Mouse (Mus musculus): ENCODE measurements around the gene Ifrd1.
"Not testable (repeated sequence)": the region's sequence is repeated elsewhere in the genome, so short reads cannot be mapped to it uniquely, and the experiment has no call there.

Gene Ifrd1

DNA sequence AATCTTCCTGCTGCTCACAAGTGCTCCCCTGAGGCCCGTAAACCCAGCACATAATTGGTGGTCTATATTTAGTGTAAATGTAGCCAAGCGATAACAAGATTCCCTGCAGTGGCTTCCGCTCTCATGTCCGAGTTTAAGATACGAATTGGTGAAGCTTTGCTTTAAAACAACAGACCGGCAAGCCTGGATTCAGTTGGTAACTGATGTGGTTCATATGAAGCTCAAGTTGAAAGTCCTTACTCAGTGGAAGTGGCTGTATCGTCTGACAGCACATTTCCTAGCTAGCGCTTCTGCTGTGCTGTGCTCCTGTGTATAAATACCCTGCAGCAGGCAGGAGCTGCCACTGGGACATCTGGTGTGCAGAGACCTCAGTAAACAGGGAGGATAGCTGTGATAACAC, 49.0 kb downstream of the Ifrd1 start, which contains the start of gene Lsmem1:
Gene Lsmem1 (minus strand): TSS at position 189 of the 400 bp plus-strand sequence.
- no peak for DNase-seq (ENCODE audit: low spot score)

- DNase-seq (ENCODE audit: low spot score), result no peak
These were observed 49.9 kb downstream of the Ifrd1 start for GRCm38 (mm10) chr12:40198427-40198826.

- DNase-seq (ENCODE audit: low spot score), result no peak
These were observed 50.3 kb downstream of the Ifrd1 start for GRCm38 (mm10) chr12:40198019-40198418.

GRCm38 (mm10) chr12:40197511-40197910, 50.8 kb downstream of the Ifrd1 start:
- no peak for DNase-seq (ENCODE audit: low spot score)

GRCm38 (mm10) chr12:40185474-40185873, 62.8 kb downstream of the Ifrd1 start:
- no peak for DNase-seq (ENCODE audit: low spot score)

DNA sequence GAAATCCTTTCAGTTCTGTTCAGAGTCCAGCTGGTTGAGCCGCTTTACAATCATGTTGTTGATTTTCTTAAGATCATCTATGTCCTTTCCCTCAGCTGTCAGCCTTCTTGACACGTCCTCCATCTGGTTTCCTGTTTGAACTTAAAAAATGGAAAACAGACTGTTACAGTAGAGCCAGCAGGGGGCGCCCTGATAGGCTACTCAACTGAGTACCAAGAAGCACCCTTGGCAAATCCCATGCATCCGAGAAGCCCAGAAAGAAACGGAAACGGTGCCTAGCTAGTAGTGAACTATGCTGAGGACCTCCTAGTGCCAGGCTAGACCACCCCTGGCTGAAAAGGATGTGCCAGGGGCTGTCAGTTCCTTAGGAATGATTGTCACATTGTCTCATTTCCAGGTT, 71.2 kb downstream of the Ifrd1 start:
- no peak for DNase-seq (ENCODE audit: low spot score)

- DNase-seq (ENCODE audit: low spot score), result no peak
These were observed 72.1 kb downstream of the Ifrd1 start for GRCm38 (mm10) chr12:40176158-40176557.

DNA sequence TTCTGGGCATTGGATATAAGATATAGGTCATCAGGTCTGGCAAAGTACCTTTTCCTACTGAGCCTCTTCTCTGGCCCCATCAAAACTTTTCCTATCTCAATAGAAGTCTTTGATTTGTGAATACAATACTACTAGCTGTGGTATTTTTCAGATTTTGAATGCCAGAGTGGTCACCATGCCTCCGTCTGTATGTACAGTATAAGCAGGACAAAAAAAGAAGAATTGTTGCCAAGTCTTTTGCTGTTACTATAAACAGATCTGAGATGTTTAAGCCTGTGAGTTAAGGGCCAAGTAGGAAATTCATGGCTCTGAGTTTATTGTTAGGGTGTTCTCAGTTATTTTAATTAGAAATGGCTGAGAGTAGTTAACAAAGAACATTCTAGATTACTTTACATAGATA, 73.1 kb downstream of the Ifrd1 start:
- DNase-seq (ENCODE audit: low spot score), result not testable (repeated sequence)

- DNase-seq (ENCODE audit: low spot score), result no peak
These were observed 76.7 kb downstream of the Ifrd1 start for GRCm38 (mm10) chr12:40171637-40172036.

- DNase-seq (ENCODE audit: low spot score), result no peak
These were observed 78.6 kb downstream of the Ifrd1 start for GRCm38 (mm10) chr12:40169675-40170074.

GRCm38 (mm10) chr12:40164621-40165020, 83.7 kb downstream of the Ifrd1 start:
- DNase-seq (ENCODE audit: low spot score), result no peak

DNA sequence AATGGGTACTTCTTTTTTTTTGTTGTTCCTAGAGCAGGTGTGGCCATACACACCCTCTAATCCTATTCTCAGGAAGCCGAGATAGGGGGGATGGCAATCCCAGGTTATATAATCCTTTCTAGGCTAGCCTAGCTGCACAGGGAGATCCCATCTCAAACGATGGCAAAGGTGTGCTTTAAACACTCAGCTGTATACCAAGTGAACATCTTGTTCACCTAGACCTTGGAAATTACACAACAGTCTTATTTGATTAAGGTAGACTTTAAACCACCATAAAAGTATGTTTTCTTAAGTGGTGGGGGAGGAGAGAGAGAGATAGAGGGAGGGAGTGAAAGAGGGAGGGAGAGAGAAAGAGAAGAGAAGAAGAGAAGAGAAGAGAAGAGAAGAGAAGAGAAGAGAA, 87.5 kb downstream of the Ifrd1 start:
- DNase-seq (ENCODE audit: low spot score), result no peak

DNA sequence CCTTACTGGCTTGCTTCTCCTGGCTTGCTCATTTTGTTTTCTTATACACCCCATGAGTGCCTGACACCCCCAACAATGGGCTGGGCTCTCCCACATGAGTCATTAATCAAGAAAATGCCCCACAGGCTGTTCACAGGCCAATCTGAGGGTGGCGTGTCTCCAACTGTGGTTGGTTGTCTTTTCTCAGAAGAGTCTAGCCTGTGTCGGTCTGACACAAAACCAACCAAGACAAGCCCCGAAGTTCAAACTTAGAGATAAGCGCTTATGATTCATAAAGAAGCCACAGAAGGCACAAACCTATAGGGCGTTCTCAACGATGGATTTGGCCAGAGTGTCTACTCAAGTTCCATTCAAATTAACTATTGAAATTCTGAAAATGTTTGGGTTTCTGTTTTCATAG, 94.1 kb downstream of the Ifrd1 start:
- DNase-seq (ENCODE audit: low spot score), result no peak

DNA sequence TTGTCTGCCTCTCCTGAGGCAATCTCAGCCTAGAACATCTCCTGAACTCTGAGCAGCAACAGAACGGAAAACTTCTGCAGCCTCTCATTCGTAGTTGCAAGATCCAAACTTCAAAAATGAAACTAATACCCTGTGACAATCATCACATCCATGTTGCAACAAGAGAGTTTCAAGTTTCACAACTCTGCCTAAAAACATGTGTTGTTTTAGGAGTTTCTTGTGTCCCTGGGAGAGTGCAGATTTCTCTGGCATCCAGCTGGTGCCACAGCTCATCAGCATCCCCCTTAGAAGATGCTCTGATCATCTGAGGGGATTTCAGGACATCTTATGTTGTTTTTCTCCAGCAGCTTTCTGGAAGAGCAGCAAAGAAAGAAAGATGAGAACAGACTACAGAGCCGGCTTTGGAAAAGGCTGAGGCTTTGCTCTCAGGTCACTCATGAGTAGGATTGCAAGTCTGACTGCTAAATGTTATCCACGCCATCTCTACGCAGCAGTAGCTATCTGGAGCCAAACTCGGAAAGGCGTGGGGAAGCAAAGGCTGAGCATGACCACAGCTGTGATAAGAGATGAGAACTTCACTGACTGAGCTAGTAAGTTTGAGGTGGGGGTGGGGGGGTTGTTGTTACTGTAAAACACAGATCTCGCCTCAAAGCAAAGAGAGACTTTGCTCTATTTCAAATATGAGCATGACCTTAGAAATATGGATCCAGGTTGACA, 95.8 kb downstream of the Ifrd1 start:
- DNase-seq (ENCODE audit: low spot score), result no peak
